Mouse (Mus musculus) ES-E14 (cell line): Measurements from ENCODE around the gene Hist1h2bq. TPM values are rescaled to one million over a fixed set of nuclear protein-coding genes. Genes with fewer than 3 reads are reported as not detected.
A peak's percentile ranks its signal among the peaks of the same experiment; 100 is the strongest.
"Not testable (repeated sequence)": the region's sequence is repeated elsewhere in the genome, so short reads cannot be mapped to it uniquely, and the experiment has no call there.

ENCODE experiments used
- DNase-seq: peaks from one replicate; pipeline ENCODE4 v3.0.0-alpha.2; 2013; ENCODE audit warnings: low read depth, low spot score
- H3K27ac ChIP-seq: 2 replicates; pipeline ENCODE4 v1.5.1; 2012; ENCODE audit warnings: low read depth, mild to moderate bottlenecking, low read length, moderate library complexity, mixed read lengths; ENCODE audit not compliant: poor library complexity, insufficient read depth, severe bottlenecking
- H3K36me3 ChIP-seq: 2 replicates; pipeline ENCODE4 v1.6.1; 2012; ENCODE audit warnings: mild to moderate bottlenecking, low read length, moderate library complexity, mixed read lengths; ENCODE audit not compliant: control insufficient read depth, poor library complexity, insufficient read depth, severe bottlenecking
- H3K4me1 ChIP-seq, 2 experiments: fragments of 150-350 bp in 1 of 2; sonication (generic) in 1 of 2; 2 replicates each; pipeline ENCODE4 v1.6.1; 2012; ENCODE audit warnings: low read length in 2 of 2, mild to moderate bottlenecking in 1 of 2, mixed read lengths in 1 of 2; ENCODE audit not compliant: control insufficient read depth in 2 of 2, insufficient read depth in 2 of 2, poor library complexity in 1 of 2
- H3K4me3 ChIP-seq, 2 experiments: fragments of 150-350 bp in 1 of 2; sonication (generic) in 1 of 2; 2 replicates each; pipeline ENCODE4 v1.5.1; 2012; ENCODE audit warnings: low read length in 2 of 2, low read depth in 1 of 2, mild to moderate bottlenecking in 1 of 2, mixed read lengths in 1 of 2; ENCODE audit not compliant: insufficient read depth in 1 of 2, poor library complexity in 1 of 2, severe bottlenecking in 1 of 2
- H3K9ac ChIP-seq: 2 replicates; pipeline ENCODE4 v1.6.1; 2012; ENCODE audit warnings: low read depth, mild to moderate bottlenecking, low read length, mixed read lengths; ENCODE audit not compliant: poor library complexity, insufficient read depth, severe bottlenecking
- H3K9me3 ChIP-seq: fragments of 150-350 bp; sonication (generic); 2 replicates; pipeline ENCODE4 v1.6.1; 2012; ENCODE audit warnings: low read depth, mild to moderate bottlenecking, low read length; ENCODE audit not compliant: control insufficient read depth, insufficient read depth
- CHD2 ChIP-seq: IDR thresholded peaks from 2 replicates; pipeline ENCODE4 v1.6.1; 2014; ENCODE audit warnings: mild to moderate bottlenecking, low read depth, low read length, inconsistent platforms
- HCFC1 ChIP-seq: IDR thresholded peaks from 2 replicates; pipeline ENCODE4 v1.6.1; 2012; ENCODE audit warnings: low read length, inconsistent platforms, borderline replicate concordance; ENCODE audit not compliant: insufficient read depth
- MAFK ChIP-seq: IDR thresholded peaks from 2 replicates; pipeline ENCODE4 v1.6.1; 2014; ENCODE audit warnings: mild to moderate bottlenecking, low read depth, low read length, inconsistent platforms; ENCODE audit not compliant: insufficient read depth
- ZC3H11A ChIP-seq: IDR thresholded peaks from 2 replicates; pipeline ENCODE4 v1.6.1; 2012; ENCODE audit warnings: low read depth, mild to moderate bottlenecking, inconsistent platforms, low read length, borderline replicate concordance
- ZNF384 ChIP-seq: IDR thresholded peaks from 2 replicates; pipeline ENCODE4 v1.6.1; 2012; ENCODE audit warnings: low read depth, low read length, inconsistent platforms
- in situ Hi-C, 2 experiments: fragments of 600-800 bp; cut with MboI; formaldehyde crosslinking; loops; one replicate each; pipeline ENCODE4 v1.15.1; 2025; ENCODE audit warnings: low sequenced_read_pairs in 2 of 2, inconsistent platforms in 1 of 2; ENCODE audit not compliant: unreplicated experiment in 2 of 2
- total RNA-seq: library from RNA; depleted of rRNA; stranded (reverse); fragments of 300-350 nt; gene quantifications from 2 replicates; pipeline ENCODE4 v1.2.3, GENCODE M21; 2012

Hist1h2bq gene
- total RNA-seq, 1 experiment, result 2,433 TPM

- DNase-seq, result no peak
- H3K27ac ChIP-seq, result peak overlapping the region; percentile 70; the same call in 1 of the 2 replicates
- peaks cover under 1 to 12% of the 10 kb centered on the region in 2 experiments; a peak in 1 of 4 replicates for H3K4me1 ChIP-seq
- H3K9me3 ChIP-seq, result no peaks in the 10 kb centered on the region
- no peaks in the 10 kb centered on the region for H3K36me3 ChIP-seq
- TF ChIP-seq MAFK (no peak), CHD2 (no peak), ZC3H11A (no peak), HCFC1 (no peak), ZNF384 (no peak)
- in situ Hi-C loops, result no loop called here
- H3K4me3 ChIP-seq, result peak overlapping the region; percentile 12 to 16; a peak in 1 of 4 replicates
- peak overlapping the region; percentile 62; the same call in 1 of the 2 replicates for H3K9ac ChIP-seq
Measured at GRCm38 (mm10) chr13:21830344-21830743, 20.3 kb upstream of the Hist1h2bq start.

- no peak overlapping the region for H3K4me3 ChIP-seq
- no peak overlapping the region for H3K27ac ChIP-seq
- peaks cover 1 to 12% of the 10 kb centered on the region in 2 experiments; a peak in 1 of 4 replicates for H3K4me1 ChIP-seq
- H3K36me3 ChIP-seq, result no peaks in the 10 kb centered on the region
- in situ Hi-C loops, result no loop called here
- no peak for DNase-seq
- no peak overlapping the region for H3K9ac ChIP-seq
- no peak for TF ChIP-seq CHD2
- TF ChIP-seq HCFC1, result no peak
- TF ChIP-seq ZNF384, result no peak
- no peak for TF ChIP-seq MAFK
- TF ChIP-seq ZC3H11A, result no peak
- no peaks in the 10 kb centered on the region for H3K9me3 ChIP-seq
Measured at GRCm38 (mm10) chr13:21828511-21828910, 18.5 kb upstream of the Hist1h2bq start.

DNA sequence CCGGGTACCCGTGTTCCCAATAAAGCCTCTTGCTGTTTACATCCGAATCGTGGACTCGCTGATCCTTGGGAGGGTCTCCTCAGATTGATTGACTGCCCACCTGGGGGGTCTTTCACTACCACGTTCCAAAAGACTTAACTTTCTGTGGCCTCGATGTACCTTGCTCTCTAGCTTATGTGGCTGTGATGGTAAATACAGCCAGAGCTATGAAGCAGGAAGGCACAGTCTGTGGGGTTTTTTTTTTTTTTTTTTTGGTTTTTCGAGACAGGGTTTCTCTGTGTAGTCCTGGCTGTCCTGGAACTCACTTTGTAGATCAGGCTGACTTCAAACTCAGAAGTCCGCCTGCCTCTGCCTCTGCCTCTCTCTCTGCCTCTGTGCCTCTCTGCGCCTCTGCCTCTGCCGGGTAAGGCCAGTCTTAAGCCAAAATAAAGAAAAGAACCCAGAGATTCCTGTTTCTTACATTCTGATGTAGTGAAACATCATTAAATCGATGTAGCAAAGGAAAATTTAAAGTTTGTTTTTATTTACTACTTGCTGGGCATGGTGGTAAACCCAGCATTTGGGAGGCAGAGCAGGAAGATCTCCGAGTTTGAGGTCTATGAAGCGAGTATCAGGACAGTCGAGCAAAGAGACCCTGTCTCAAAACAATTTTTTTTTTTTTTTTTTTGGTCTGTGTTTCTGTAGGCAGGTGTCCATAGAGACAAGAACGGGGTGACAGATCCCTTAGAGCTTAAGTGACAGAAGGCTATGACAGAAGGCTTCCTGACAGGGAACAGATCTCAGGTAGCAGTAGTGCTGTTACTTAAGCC is 10.3 kb upstream of the Hist1h2bq start:
- H3K9ac ChIP-seq, H3K4me3 ChIP-seq, H3K4me1 ChIP-seq, in situ Hi-C loops, H3K36me3 ChIP-seq, H3K9me3 ChIP-seq, H3K27ac ChIP-seq, DNase-seq: not testable (repeated sequence)

DNA sequence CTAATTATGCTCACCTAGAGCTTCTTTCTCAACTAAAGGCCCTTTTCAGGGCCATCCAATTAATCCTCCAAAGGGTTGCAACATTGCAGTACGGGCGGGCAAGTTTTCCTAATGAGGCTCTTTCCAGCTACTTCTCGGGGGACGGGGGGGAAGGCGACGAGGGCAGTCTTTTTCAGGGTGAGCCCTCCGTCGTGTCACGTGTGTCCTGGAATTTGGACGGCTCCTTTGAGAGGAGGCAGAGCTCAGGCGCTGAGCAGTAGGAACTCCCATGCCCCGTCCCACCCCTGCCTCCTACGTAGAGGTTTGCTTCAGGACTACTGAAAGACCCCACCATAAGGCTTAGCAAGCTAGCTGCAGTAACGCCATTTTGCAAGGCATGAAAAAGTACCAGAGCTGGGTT is 2.1 kb upstream of the Hist1h2bq start:
- H3K9me3 ChIP-seq, DNase-seq, in situ Hi-C loops, H3K4me3 ChIP-seq, H3K9ac ChIP-seq, H3K36me3 ChIP-seq, H3K27ac ChIP-seq, H3K4me1 ChIP-seq: not testable (repeated sequence)

DNA sequence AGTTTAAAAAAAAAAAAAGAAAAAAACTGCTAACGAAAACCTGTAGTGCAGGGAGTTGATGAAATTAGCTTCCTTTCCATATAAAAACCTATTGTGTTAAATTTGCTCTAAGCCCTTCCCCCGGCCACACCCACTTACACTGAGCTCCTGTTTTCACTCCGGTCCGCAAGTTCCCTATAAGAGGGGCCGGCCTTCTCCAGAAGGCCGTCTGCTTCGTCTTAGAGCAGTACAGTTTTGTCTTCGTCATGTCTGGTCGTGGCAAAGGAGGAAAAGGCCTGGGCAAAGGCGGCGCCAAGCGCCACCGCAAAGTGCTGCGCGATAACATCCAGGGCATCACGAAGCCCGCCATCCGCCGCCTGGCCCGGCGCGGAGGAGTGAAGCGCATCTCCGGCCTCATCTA is 1.5 kb upstream of the Hist1h2bq start, which contains the start of gene Hist1h4m:
TSS of gene Hist1h4m (plus strand) at position 208 of the 400 bp plus-strand sequence.
- H3K36me3 ChIP-seq, in situ Hi-C loops, H3K9ac ChIP-seq, H3K4me3 ChIP-seq, DNase-seq, H3K9me3 ChIP-seq, H3K27ac ChIP-seq, H3K4me1 ChIP-seq: not testable (repeated sequence)

DNA sequence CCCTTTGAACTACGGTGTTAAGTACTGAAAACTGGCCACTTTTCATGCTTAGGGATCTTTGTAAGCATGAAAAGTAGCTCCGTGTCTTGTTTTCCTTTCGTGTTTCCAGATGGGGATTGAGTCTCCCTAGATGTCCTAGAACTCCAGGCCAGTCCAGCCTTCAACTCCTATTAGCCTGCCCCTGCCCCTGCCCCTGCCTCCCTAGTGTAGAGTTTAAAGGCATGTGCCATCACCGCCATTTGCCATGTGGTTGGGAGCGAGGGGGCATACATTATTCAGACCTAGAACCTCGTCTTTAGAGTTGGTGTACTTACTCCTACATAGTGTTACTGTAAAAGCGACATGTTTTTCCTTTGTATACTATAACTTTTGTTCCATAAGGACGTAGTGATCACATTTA is 1.1 kb upstream of the Hist1h2bq start:
- H3K4me1 ChIP-seq, H3K9ac ChIP-seq, H3K4me3 ChIP-seq, H3K9me3 ChIP-seq, H3K36me3 ChIP-seq, H3K27ac ChIP-seq, DNase-seq, in situ Hi-C loops: not testable (repeated sequence)

GRCm38 (mm10) chr13:21803058-21803457 is 6.9 kb downstream of the Hist1h2bq start:
- H3K36me3 ChIP-seq, H3K9ac ChIP-seq, H3K4me1 ChIP-seq, H3K9me3 ChIP-seq, in situ Hi-C loops, DNase-seq, H3K27ac ChIP-seq, H3K4me3 ChIP-seq: not testable (repeated sequence)
